Mouse (Mus musculus): ENCODE measurements at regions not wholly inside any gene's neighbourhood (a gene's known extent, or its start where the extent isn't known, plus 50 kb on each side); places are given as distances from the start of the nearest gene placed in this dataset.
"Not testable (repeated sequence)": the region's sequence is repeated elsewhere in the genome, so short reads cannot be mapped to it uniquely, and the experiment has no call there.

DNA sequence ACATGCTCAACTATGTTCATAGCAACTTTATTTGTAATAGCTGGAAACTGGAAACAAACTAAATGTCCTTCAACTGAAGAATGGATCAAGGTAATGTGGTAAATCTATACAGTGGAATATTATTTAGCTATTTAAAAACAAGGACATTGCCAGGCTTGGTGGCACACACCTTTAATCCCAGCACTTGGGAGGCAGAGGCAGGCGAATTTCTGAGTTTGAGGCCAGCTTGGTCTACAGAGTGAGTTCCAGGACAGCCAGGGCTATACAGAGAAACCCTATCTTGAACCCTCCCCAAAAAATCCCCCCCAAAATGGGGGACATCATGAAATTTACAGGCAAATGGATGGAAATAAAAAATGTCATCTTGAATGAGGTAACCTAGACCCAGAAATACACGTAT lies 213.6 kb downstream of the Gm31371 start:
- H3K4me1 ChIP-seq (ENCODE audit: control insufficient read depth, insufficient read depth, low read length); ATAC-seq; H3K4me2 ChIP-seq (ENCODE audit: low read length); H3K27ac ChIP-seq (ENCODE audit: low read length); H3K4me3 ChIP-seq (ENCODE audit: low read depth, low read length); H3K36me3 ChIP-seq (ENCODE audit: control insufficient read depth, insufficient read depth, low read length); H3K27me3 ChIP-seq (ENCODE audit: control insufficient read depth, insufficient read depth, low read depth, low read length); H3K9ac ChIP-seq (ENCODE audit: low read depth, low read length); H3K9me3 ChIP-seq (replicated peaks; ENCODE audit: control insufficient read depth, low read length, poor library complexity, severe bottlenecking): not testable (repeated sequence)
- WGBS = 75% methylated on average over 2 of the region's 2 CpGs

- H3K27me3 ChIP-seq (ENCODE audit: control insufficient read depth, insufficient read depth, low read depth, low read length); H3K27ac ChIP-seq (ENCODE audit: low read length); H3K9ac ChIP-seq (ENCODE audit: low read depth, low read length); H3K4me2 ChIP-seq (ENCODE audit: low read length); H3K36me3 ChIP-seq (ENCODE audit: control insufficient read depth, insufficient read depth, low read length); ATAC-seq; H3K4me3 ChIP-seq (ENCODE audit: low read depth, low read length); H3K9me3 ChIP-seq (replicated peaks; ENCODE audit: control insufficient read depth, low read length, poor library complexity, severe bottlenecking); H3K4me1 ChIP-seq (ENCODE audit: control insufficient read depth, insufficient read depth, low read length): not testable (repeated sequence)
- 76% methylated on average over 3 of the region's 4 CpGs for WGBS
These were observed 216.4 kb downstream of the Gm31371 start for GRCm38 (mm10) chr8:20119581-20119980.

GRCm38 (mm10) chr8:20120186-20120585 lies 217.0 kb downstream of the Gm31371 start:
- not testable (repeated sequence) for H3K27ac ChIP-seq (ENCODE audit: low read length); H3K4me3 ChIP-seq (ENCODE audit: low read depth, low read length); H3K4me2 ChIP-seq (ENCODE audit: low read length); H3K9ac ChIP-seq (ENCODE audit: low read depth, low read length); ATAC-seq; H3K36me3 ChIP-seq (ENCODE audit: control insufficient read depth, insufficient read depth, low read length); H3K27me3 ChIP-seq (ENCODE audit: control insufficient read depth, insufficient read depth, low read depth, low read length); H3K9me3 ChIP-seq (replicated peaks; ENCODE audit: control insufficient read depth, low read length, poor library complexity, severe bottlenecking); H3K4me1 ChIP-seq (ENCODE audit: control insufficient read depth, insufficient read depth, low read length)
- WGBS = 97% methylated on average over 2 of the region's 2 CpGs

- H3K9me3 ChIP-seq (replicated peaks; ENCODE audit: control insufficient read depth, low read length, poor library complexity, severe bottlenecking); H3K36me3 ChIP-seq (ENCODE audit: control insufficient read depth, insufficient read depth, low read length); H3K27ac ChIP-seq (ENCODE audit: low read length); H3K9ac ChIP-seq (ENCODE audit: low read depth, low read length); H3K27me3 ChIP-seq (ENCODE audit: control insufficient read depth, insufficient read depth, low read depth, low read length); ATAC-seq; H3K4me1 ChIP-seq (ENCODE audit: control insufficient read depth, insufficient read depth, low read length); H3K4me2 ChIP-seq (ENCODE audit: low read length); H3K4me3 ChIP-seq (ENCODE audit: low read depth, low read length): not testable (repeated sequence)
- WGBS = 92% methylated on average over 8 of the region's 11 CpGs
These were observed 218.3 kb downstream of the Gm31371 start for GRCm38 (mm10) chr8:20121391-20121909.

- H3K9me3 ChIP-seq (replicated peaks; ENCODE audit: control insufficient read depth, low read length, poor library complexity, severe bottlenecking); H3K4me2 ChIP-seq (ENCODE audit: low read length); H3K27me3 ChIP-seq (ENCODE audit: control insufficient read depth, insufficient read depth, low read depth, low read length); H3K36me3 ChIP-seq (ENCODE audit: control insufficient read depth, insufficient read depth, low read length); H3K4me1 ChIP-seq (ENCODE audit: control insufficient read depth, insufficient read depth, low read length): not testable (repeated sequence)
- peak overlapping the region; percentile 69 for H3K9ac ChIP-seq (ENCODE audit: low read depth, low read length)
- H3K4me3 ChIP-seq (ENCODE audit: low read depth, low read length) = peak overlapping the region; percentile 46
- 19% methylated on average over 53 of the region's 72 CpGs for WGBS
- H3K27ac ChIP-seq (ENCODE audit: low read length) = peak overlapping the region; percentile 67; the same call in 1 of the 2 replicates
- peak; percentile 100 for ATAC-seq
These were observed 219.1 kb downstream of the Gm31371 start for GRCm38 (mm10) chr8:20122067-20122925.

- H3K27ac ChIP-seq (ENCODE audit: low read length); H3K4me1 ChIP-seq (ENCODE audit: control insufficient read depth, insufficient read depth, low read length); H3K4me2 ChIP-seq (ENCODE audit: low read length); ATAC-seq; H3K9me3 ChIP-seq (replicated peaks; ENCODE audit: control insufficient read depth, low read length, poor library complexity, severe bottlenecking); H3K27me3 ChIP-seq (ENCODE audit: control insufficient read depth, insufficient read depth, low read depth, low read length); H3K9ac ChIP-seq (ENCODE audit: low read depth, low read length); H3K4me3 ChIP-seq (ENCODE audit: low read depth, low read length); H3K36me3 ChIP-seq (ENCODE audit: control insufficient read depth, insufficient read depth, low read length): not testable (repeated sequence)
- WGBS = 94% methylated on average over 5 of the region's 5 CpGs
These were observed 220.4 kb downstream of the Gm31371 start for GRCm38 (mm10) chr8:20123545-20123944.

GRCm38 (mm10) chr8:20135626-20136025 lies 227.4 kb downstream of the Gm15319 start:
- H3K27me3 ChIP-seq (ENCODE audit: control insufficient read depth, insufficient read depth, low read depth, low read length); ATAC-seq; H3K36me3 ChIP-seq (ENCODE audit: control insufficient read depth, insufficient read depth, low read length); H3K9ac ChIP-seq (ENCODE audit: low read depth, low read length); H3K4me2 ChIP-seq (ENCODE audit: low read length); H3K27ac ChIP-seq (ENCODE audit: low read length); H3K4me1 ChIP-seq (ENCODE audit: control insufficient read depth, insufficient read depth, low read length); H3K4me3 ChIP-seq (ENCODE audit: low read depth, low read length); H3K9me3 ChIP-seq (replicated peaks; ENCODE audit: control insufficient read depth, low read length, poor library complexity, severe bottlenecking): not testable (repeated sequence)
- no CpG with 5 or more reads among the region's 1 CpGs for WGBS

DNA sequence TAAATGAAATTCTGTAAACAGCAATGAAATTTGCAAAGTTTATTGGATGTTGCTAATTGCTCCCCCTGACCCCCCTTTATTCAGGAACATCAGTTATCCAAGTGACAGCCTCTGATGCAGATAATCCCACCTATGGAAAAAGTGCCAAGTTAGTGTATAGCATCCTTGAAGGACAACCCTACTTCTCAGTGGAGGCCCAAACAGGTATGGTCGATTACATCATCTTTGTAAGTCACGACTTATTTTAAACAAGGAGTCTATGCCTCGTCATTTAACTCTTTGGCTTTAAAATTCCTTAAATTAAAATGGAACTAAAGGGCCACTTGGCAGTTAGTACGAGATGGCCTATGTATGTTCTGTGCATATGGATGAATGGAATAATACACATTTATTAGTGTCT lies 217.6 kb downstream of the Gm15319 start:
- not testable (repeated sequence) for H3K9ac ChIP-seq (ENCODE audit: low read depth, low read length); H3K4me1 ChIP-seq (ENCODE audit: control insufficient read depth, insufficient read depth, low read length); H3K4me3 ChIP-seq (ENCODE audit: low read depth, low read length); H3K36me3 ChIP-seq (ENCODE audit: control insufficient read depth, insufficient read depth, low read length); H3K4me2 ChIP-seq (ENCODE audit: low read length); ATAC-seq; H3K27ac ChIP-seq (ENCODE audit: low read length); H3K9me3 ChIP-seq (replicated peaks; ENCODE audit: control insufficient read depth, low read length, poor library complexity, severe bottlenecking); H3K27me3 ChIP-seq (ENCODE audit: control insufficient read depth, insufficient read depth, low read depth, low read length)
- 91% methylated on average over 4 of the region's 4 CpGs for WGBS

GRCm38 (mm10) chr8:20151317-20152047 lies 211.5 kb downstream of the Gm15319 start:
- not testable (repeated sequence) for H3K4me1 ChIP-seq (ENCODE audit: control insufficient read depth, insufficient read depth, low read length); H3K4me2 ChIP-seq (ENCODE audit: low read length); H3K9me3 ChIP-seq (replicated peaks; ENCODE audit: control insufficient read depth, low read length, poor library complexity, severe bottlenecking); H3K36me3 ChIP-seq (ENCODE audit: control insufficient read depth, insufficient read depth, low read length); H3K27me3 ChIP-seq (ENCODE audit: control insufficient read depth, insufficient read depth, low read depth, low read length); H3K27ac ChIP-seq (ENCODE audit: low read length); ATAC-seq; H3K9ac ChIP-seq (ENCODE audit: low read depth, low read length); H3K4me3 ChIP-seq (ENCODE audit: low read depth, low read length)
- 82% methylated on average over 5 of the region's 11 CpGs for WGBS
